Mouse (Mus musculus) CD8-positive naive resting alpha-beta T cell, adult 2 months (primary cell): ENCODE data around the gene 4932411N23Rik.
"Not testable (repeated sequence)": the region's sequence is repeated elsewhere in the genome, so short reads cannot be mapped to it uniquely, and the experiment has no call there.

Source experiments
- DNase-seq, 2 experiments: peaks; one replicate each; pipeline ENCODE4 v3.0.0; 2022; ENCODE audit warnings: low read depth in 2 of 2, low spot score in 2 of 2

Gene 4932411N23Rik

GRCm38 (mm10) chrX:126815768-126816167 lies at the start of gene 4932411N23Rik:
Gene 4932411N23Rik, minus strand, starts transcription at chrX:126815868.
- no peak for DNase-seq

DNA sequence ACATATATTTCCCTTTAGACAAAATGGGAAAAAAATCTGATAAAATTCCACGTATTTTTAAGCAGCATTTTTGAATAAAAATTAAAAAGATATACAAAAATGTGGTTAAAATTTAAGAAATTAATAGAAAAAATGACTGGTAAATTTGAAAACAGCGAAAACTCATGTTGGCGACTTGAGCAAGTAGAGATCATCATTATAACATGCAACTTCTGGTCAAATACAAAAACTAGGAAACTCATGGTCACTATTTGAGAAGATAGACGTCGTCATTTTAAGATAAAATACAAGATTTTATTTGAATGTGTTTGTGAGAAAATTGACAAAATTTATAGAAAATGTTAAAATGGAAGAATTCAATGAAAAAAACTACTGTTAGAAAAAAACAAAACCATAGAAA lies 35.8 kb downstream of the 4932411N23Rik start:
- no peak for DNase-seq

GRCm38 (mm10) chrX:126777643-126778042 lies 38.0 kb downstream of the 4932411N23Rik start:
- DNase-seq: peak in 1 of 2 experiments; percentile 5

GRCm38 (mm10) chrX:126774846-126775245 lies 40.8 kb downstream of the 4932411N23Rik start:
- not testable (repeated sequence) for DNase-seq

GRCm38 (mm10) chrX:126773511-126773910 lies 42.2 kb downstream of the 4932411N23Rik start:
- DNase-seq: peak in 1 of 2 experiments; percentile 26
